Mouse (Mus musculus): Measurements from ENCODE around the gene Pcsk4. TPM values are rescaled to one million over a fixed set of nuclear protein-coding genes. Genes with fewer than 3 reads are reported as not detected.

The Pcsk4 gene
- polyA plus RNA-seq, 1 experiment from 2014 or later = 3.8 TPM

DNA sequence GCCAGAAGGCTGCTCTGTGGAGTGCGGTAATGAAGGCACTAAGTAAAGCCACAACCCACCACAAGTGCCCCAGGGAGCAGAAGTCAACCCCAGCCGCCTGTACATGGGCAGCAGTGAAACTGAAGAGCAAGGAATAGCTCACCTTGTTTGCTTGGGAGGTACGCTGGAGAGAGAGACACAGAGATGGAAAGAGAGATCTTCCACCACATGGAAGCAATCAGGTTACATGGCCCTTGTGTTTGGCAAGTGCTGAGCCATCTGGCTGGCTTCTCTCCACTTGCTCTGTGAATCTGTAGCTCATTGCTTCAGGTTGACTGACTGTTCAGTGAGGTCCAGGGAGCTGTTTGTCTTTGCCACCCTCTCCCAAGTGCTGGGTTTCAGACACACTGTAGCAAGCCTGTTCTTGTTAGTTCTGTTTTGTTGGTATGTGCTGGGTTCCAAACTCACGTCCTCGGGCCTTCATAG is 3.3 kb upstream of the Pcsk4 start:
- H3K9ac ChIP-seq (ENCODE audit: low read length) = no peak overlapping the region; the same call in 1 of the 2 replicates
- H3K27ac ChIP-seq (ENCODE audit: low read depth, low read length) = no peak overlapping the region
- no peaks in the 10 kb centered on the region for H3K9me3 ChIP-seq (ENCODE audit: control insufficient read depth, low read length)
- H3K27me3 ChIP-seq (ENCODE audit: control insufficient read depth, insufficient read depth, low read length) = peaks cover 2% of the 10 kb centered on the region
- no peak for DNase-seq (ENCODE audit: low spot score)
- H3K4me2 ChIP-seq (ENCODE audit: low read depth, low read length, severe bottlenecking) = no peak overlapping the region
- peaks cover 7% of the 10 kb centered on the region for H3K4me1 ChIP-seq (replicated peaks; ENCODE audit: control insufficient read depth, insufficient read depth, low read length)
- 79% methylated on average over 5 of the region's 5 CpGs for whole genome bisulfite sequencing
- no peaks in the 10 kb centered on the region for H3K36me3 ChIP-seq (ENCODE audit: control insufficient read depth, insufficient read depth, low read length)
- H3K4me3 ChIP-seq (ENCODE audit: low read depth, low read length) = no peak overlapping the region
- no peak for ATAC-seq (replicated peaks; ENCODE audit: low FRiP score)

DNA sequence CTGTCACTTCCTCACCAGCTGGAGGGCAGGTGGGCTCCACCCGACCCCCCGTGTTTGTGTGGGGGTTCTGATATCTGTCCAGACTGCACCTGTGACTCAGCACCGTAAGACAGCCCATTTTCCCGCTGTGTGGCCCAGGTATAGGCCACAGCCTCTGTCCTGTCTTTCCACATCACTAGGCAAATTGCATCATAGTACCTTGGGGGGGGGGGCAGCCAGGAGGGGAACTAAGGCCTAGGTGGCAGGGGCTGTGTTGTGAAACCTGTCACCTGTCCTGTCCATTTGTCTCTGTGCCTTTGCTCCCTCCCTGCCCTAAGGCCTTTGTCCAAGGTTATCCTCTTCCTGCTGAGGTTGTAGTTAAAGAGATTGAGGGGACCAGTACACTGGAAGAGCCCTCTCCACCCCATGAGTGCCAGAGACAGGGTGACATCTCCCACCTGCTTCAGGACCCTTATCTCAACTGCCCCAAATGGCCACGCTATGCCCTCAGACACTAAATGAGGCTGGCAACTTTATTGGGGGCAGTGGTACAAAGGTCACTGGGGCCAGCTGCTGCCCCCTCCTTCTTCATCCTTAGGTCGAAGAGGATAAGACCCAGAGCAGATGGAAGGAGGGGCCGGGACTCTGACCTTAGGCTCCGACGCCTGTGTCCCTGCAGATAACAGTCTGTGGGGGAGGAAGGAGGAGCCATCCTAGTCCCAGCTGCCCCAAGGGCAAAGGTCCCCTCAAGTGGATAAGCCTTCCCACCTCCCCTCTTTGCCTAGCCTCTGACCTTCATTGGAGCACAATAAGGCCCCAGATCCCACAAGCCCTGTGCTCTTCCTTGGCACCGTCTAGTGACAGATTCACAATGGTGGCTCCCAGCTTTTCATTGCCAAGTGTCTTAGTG is 2.6 kb upstream of the Pcsk4 start:
- Histone ChIP-seq H3K4me2 (ENCODE audit: low read depth, low read length, severe bottlenecking) (no peak overlapping the region), H3K27ac (ENCODE audit: low read depth, low read length) (no peak overlapping the region), H3K4me1 (replicated peaks; ENCODE audit: control insufficient read depth, insufficient read depth, low read length) (peaks cover 7% of the 10 kb centered on the region), H3K27me3 (ENCODE audit: control insufficient read depth, insufficient read depth, low read length) (peaks cover 2% of the 10 kb centered on the region), H3K36me3 (ENCODE audit: control insufficient read depth, insufficient read depth, low read length) (no peaks in the 10 kb centered on the region), H3K9ac (ENCODE audit: low read length) (no peak overlapping the region; the same call in 1 of the 2 replicates), H3K9me3 (ENCODE audit: control insufficient read depth, low read length) (no peaks in the 10 kb centered on the region), H3K4me3 (ENCODE audit: low read depth, low read length) (no peak overlapping the region)
- ATAC-seq (replicated peaks; ENCODE audit: low FRiP score) (no peak), DNase-seq (ENCODE audit: low spot score) (no peak)
- 75% methylated on average over 10 of the region's 10 CpGs for WGBS

DNA sequence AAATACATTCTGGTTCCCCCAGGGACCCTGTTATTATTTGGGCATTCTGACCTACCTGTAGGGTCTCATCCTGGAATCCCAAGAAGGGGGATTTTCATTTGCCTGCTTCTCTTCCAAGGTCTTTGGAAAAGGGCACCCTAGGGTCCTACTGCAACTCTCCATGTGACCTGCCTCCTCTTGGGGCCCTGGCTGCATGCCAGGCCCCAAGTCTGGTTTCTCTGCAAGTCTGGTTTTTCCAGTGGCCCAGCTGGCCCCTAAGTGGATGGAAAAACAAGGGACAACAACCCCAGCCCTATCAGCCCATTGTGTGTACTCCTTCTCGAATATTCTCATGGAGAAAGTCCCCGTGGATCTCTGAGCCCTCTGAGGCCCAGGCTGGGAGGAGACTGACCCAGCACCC is 1.6 kb upstream of the Pcsk4 start:
- no peak for DNase-seq (ENCODE audit: low spot score)
- no peak overlapping the region for H3K4me3 ChIP-seq (ENCODE audit: low read depth, low read length)
- H3K4me1 ChIP-seq (replicated peaks; ENCODE audit: control insufficient read depth, insufficient read depth, low read length) = peaks cover 7% of the 10 kb centered on the region
- H3K9ac ChIP-seq (ENCODE audit: low read length) = no peak overlapping the region
- no peak for ATAC-seq (replicated peaks; ENCODE audit: low FRiP score)
- 81% methylated on average over 2 of the region's 2 CpGs for WGBS
- H3K27me3 ChIP-seq (ENCODE audit: control insufficient read depth, insufficient read depth, low read length) = peaks cover 2% of the 10 kb centered on the region
- H3K27ac ChIP-seq (ENCODE audit: low read depth, low read length) = no peak overlapping the region
- no peaks in the 10 kb centered on the region for H3K36me3 ChIP-seq (ENCODE audit: control insufficient read depth, insufficient read depth, low read length)
- H3K4me2 ChIP-seq (ENCODE audit: low read depth, low read length, severe bottlenecking) = peak overlapping the region; percentile 96; the same call in 1 of the 2 replicates
- no peaks in the 10 kb centered on the region for H3K9me3 ChIP-seq (ENCODE audit: control insufficient read depth, low read length)

GRCm38 (mm10) chr10:80330084-80330483 is 786 bp upstream of the Pcsk4 start:
- Histone ChIP-seq H3K36me3 (ENCODE audit: control insufficient read depth, insufficient read depth, low read length) (no peaks in the 10 kb centered on the region), H3K4me3 (ENCODE audit: low read depth, low read length) (peak overlapping the region; percentile 39), H3K4me2 (ENCODE audit: low read depth, low read length, severe bottlenecking) (peak overlapping the region; percentile 96), H3K9me3 (ENCODE audit: control insufficient read depth, low read length) (no peaks in the 10 kb centered on the region), H3K27me3 (ENCODE audit: control insufficient read depth, insufficient read depth, low read length) (peaks cover 2% of the 10 kb centered on the region), H3K4me1 (replicated peaks; ENCODE audit: control insufficient read depth, insufficient read depth, low read length) (peaks cover 7% of the 10 kb centered on the region), H3K9ac (ENCODE audit: low read length) (peak overlapping the region; percentile 57), H3K27ac (ENCODE audit: low read depth, low read length) (no peak overlapping the region)
- DNase-seq (ENCODE audit: low spot score) = no peak
- WGBS = 2% methylated on average over 41 of the region's 41 CpGs
- no peak for ATAC-seq (replicated peaks; ENCODE audit: low FRiP score)

DNA sequence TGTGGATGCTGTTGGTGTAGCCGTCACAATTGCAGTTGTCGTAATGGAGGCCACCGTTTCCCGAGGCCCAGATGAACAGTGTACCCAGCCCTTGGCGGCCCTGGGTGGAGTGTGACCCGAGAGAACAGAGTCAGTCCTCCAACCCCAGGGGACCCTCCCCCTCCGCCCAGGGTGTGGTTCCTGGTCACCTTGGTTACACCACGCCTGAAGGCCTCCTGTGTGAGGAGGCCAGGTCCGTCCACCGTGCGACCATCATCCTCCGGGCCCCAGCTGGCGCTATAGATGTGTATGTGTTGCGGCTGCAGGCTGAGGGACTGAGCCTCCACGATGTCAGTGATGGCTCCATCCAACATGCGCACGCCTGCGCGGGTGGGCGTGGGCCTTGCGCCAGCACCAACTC is 4.3 kb downstream of the Pcsk4 start:
- H3K4me3 ChIP-seq (ENCODE audit: low read depth, low read length) = no peak overlapping the region
- 82% methylated on average over 21 of the region's 21 CpGs for WGBS

DNA sequence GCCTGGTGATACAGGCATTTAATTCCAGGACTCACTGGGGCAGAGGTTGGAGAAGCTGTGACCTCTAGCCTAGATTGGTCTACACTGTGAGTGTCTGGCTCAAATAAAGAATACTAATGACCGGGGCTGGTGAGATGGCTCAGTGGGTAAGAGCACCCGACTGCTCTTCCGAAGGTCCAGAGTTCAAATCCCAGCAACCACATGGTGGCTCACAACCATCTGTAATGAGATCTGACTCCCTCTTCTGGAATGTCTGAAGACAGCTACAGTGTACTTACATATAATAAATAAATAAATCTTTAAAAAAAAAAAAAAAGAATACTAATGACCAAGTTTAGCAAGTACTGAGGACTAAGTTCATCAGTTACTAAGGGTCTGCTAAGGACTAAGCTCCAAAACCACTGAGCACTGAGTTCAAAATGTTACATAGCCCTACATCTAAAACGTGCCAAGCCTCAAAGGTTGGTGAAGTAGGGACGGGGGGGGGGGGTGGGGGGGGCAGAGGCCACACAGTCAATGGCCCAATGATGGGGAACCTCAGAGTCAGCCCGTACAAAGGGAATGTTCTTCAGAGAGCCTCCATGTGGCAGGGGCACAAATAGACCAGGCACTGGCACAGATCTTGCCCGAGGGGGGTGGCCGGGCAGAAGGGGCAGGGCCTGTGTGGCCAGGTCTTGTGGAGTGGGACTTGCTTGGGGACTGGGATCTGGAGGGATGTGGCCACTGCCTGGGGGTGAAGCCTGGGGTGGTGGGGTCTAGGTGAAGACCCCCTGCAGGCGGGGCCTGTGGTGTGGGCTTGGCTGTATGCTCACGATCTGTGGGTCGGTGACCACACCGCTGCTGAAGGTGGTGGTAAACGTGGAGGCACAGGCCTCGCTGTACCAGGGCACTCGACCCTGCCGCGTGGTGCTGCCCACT is 4.9 kb downstream of the Pcsk4 start:
- WGBS = 81% methylated on average over 17 of the region's 17 CpGs
- no peaks in the 10 kb centered on the region for H3K9me3 ChIP-seq (ENCODE audit: control insufficient read depth, low read length)
- H3K4me1 ChIP-seq (replicated peaks; ENCODE audit: control insufficient read depth, insufficient read depth, low read length) = peaks cover 12% of the 10 kb centered on the region; the same call in 1 of the 2 replicates
- H3K27ac ChIP-seq (ENCODE audit: low read depth, low read length) = no peak overlapping the region
- peak; percentile 59 for DNase-seq (ENCODE audit: low spot score)
- no peaks in the 10 kb centered on the region for H3K36me3 ChIP-seq (ENCODE audit: control insufficient read depth, insufficient read depth, low read length)
- no peak overlapping the region for H3K9ac ChIP-seq (ENCODE audit: low read length)
- H3K4me3 ChIP-seq (ENCODE audit: low read depth, low read length) = no peak overlapping the region; the same call in 1 of the 2 replicates
- no peak for ATAC-seq (replicated peaks; ENCODE audit: low FRiP score)
- H3K4me2 ChIP-seq (ENCODE audit: low read depth, low read length, severe bottlenecking) = peak overlapping the region; percentile 74
- H3K27me3 ChIP-seq (ENCODE audit: control insufficient read depth, insufficient read depth, low read length) = no peaks in the 10 kb centered on the region; the same call in 1 of the 2 replicates

More for the DNA sequence above, 4.3 kb downstream of the Pcsk4 start:
- peaks cover 10% of the 10 kb centered on the region; the same call in 1 of the 2 replicates for H3K4me1 ChIP-seq (replicated peaks; ENCODE audit: control insufficient read depth, insufficient read depth, low read length)
- H3K27ac ChIP-seq (ENCODE audit: low read depth, low read length) = no peak overlapping the region
- H3K4me2 ChIP-seq (ENCODE audit: low read depth, low read length, severe bottlenecking) = no peak overlapping the region
- no peak for ATAC-seq (replicated peaks; ENCODE audit: low FRiP score)
- no peaks in the 10 kb centered on the region; the same call in 1 of the 2 replicates for H3K27me3 ChIP-seq (ENCODE audit: control insufficient read depth, insufficient read depth, low read length)
- H3K9ac ChIP-seq (ENCODE audit: low read length) = no peak overlapping the region
- H3K9me3 ChIP-seq (ENCODE audit: control insufficient read depth, low read length) = no peaks in the 10 kb centered on the region
- DNase-seq (ENCODE audit: low spot score) = no peak
- no peaks in the 10 kb centered on the region for H3K36me3 ChIP-seq (ENCODE audit: control insufficient read depth, insufficient read depth, low read length)

- ATAC-seq (replicated peaks; ENCODE audit: low FRiP score) = peak; percentile 36; the same call in 1 of the 2 replicates
Observed at GRCm38 (mm10) chr10:80323261-80324119, 5.8 kb downstream of the Pcsk4 start.

More at GRCm38 (mm10) chr10:80323261-80324119, 5.8 kb downstream of the Pcsk4 start:
- Histone ChIP-seq H3K4me2 (ENCODE audit: low read depth, low read length, severe bottlenecking) (peak overlapping the region; percentile 74), H3K27ac (ENCODE audit: low read depth, low read length) (no peak overlapping the region), H3K27me3 (ENCODE audit: control insufficient read depth, insufficient read depth, low read length) (no peaks in the 10 kb centered on the region; the same call in 1 of the 2 replicates), H3K36me3 (ENCODE audit: control insufficient read depth, insufficient read depth, low read length) (no peaks in the 10 kb centered on the region; the same call in 1 of the 2 replicates), H3K9me3 (ENCODE audit: control insufficient read depth, low read length) (no peaks in the 10 kb centered on the region), H3K4me1 (replicated peaks; ENCODE audit: control insufficient read depth, insufficient read depth, low read length) (peaks cover 18% of the 10 kb centered on the region; the same call in 1 of the 2 replicates), H3K9ac (ENCODE audit: low read length) (peak overlapping the region; percentile 51), H3K4me3 (ENCODE audit: low read depth, low read length) (peak overlapping the region; percentile 44)
- peak; percentile 79 for DNase-seq (ENCODE audit: low spot score)
- under 1% methylated on average over 46 of the region's 46 CpGs for WGBS

All from forebrain, embryonic 11.5 days (tissue).